Comparison of ENCODE assay signal across 9 mouse cellular contexts in genomic region chr1:45501437-45501836, GRCm38 (mm10). TPM values are rescaled to one million over a fixed set of nuclear protein-coding genes. Genes with fewer than 3 reads are reported as not detected.
DNase-seq lines count a peak whose midpoint lies in the region; ATAC-seq and TF ChIP-seq lines count a peak whose summit lies in the region.
"Had no signal": no experiment of that assay in that cellular context is flagged by ENCODE, and none has a peak within 500 bp of the region (broad histone marks: within the 10 kb centered on the region; RNA-seq: fewer than 3 reads in every experiment).

No protein-coding gene starts in this region.

- H3K36me3 ChIP-seq in embryonic facial prominence, embryonic 13.5 days = peaks cover 11% of the 10 kb centered on the region; the same call in 1 of the 2 replicates
- H3K36me3 ChIP-seq in intestine, embryonic 14.5 days (ENCODE audit: control insufficient read depth, insufficient read depth, low read length) = no peaks in the 10 kb centered on the region
- H3K36me3 ChIP-seq in myocyte (ENCODE audit: control insufficient read depth, insufficient read depth) = peaks cover 7% of the 10 kb centered on the region

- no peak for DNase-seq in layer of hippocampus, adult 2 months (ENCODE audit: low spot score in 2 of 2)
- no peak for DNase-seq in layer of hippocampus, adult 9-11 months
- DNase-seq in intestine, embryonic 14.5 days (ENCODE audit: low spot score) = no peak
- DNase-seq in right cerebral cortex, postnatal 25 days = no peak
- no peak for DNase-seq in left cerebral cortex, postnatal 4 days

- H3K27me3 ChIP-seq in embryonic facial prominence, embryonic 13.5 days = no peaks in the 10 kb centered on the region
- H3K27me3 ChIP-seq in intestine, embryonic 14.5 days (replicated peaks; ENCODE audit: control insufficient read depth, insufficient read depth, low read length) = no peaks in the 10 kb centered on the region
- H3K27me3 ChIP-seq in myocyte (ENCODE audit: control insufficient read depth, insufficient read depth, insufficient read length) = no peaks in the 10 kb centered on the region

- H3K4me2 ChIP-seq in embryonic facial prominence, embryonic 13.5 days = peak overlapping the region; percentile 54
- peak overlapping the region; percentile 61 for H3K4me2 ChIP-seq in intestine, embryonic 14.5 days (ENCODE audit: low read length)
- H3K4me2 ChIP-seq in myocyte (ENCODE audit: low read depth) = peak overlapping the region; percentile 81

- peak overlapping the region; percentile 40 for H3ac ChIP-seq in myocyte (ENCODE audit: control insufficient read depth, insufficient read length)

- no peak for ATAC-seq in embryonic facial prominence, embryonic 13.5 days (ENCODE audit: insufficient number of reproducible peaks, insufficient read depth, low FRiP score, low TSS enrichment, low read depth)
- no peak for ATAC-seq in intestine, embryonic 14.5 days (replicated peaks; ENCODE audit: low FRiP score, low TSS enrichment, low read depth)
- no peak for ATAC-seq in megakaryocyte-erythroid progenitor cell, adult 5-6 weeks (replicated peaks; ENCODE audit: low FRiP score, low TSS enrichment, poor library complexity, severe bottlenecking)

- H3K4me3 ChIP-seq in layer of hippocampus, adult 2 months = peak overlapping the region; percentile 55
- H3K4me3 ChIP-seq in embryonic facial prominence, embryonic 13.5 days = peak overlapping the region; percentile 63
- peak overlapping the region; percentile 71 for H3K4me3 ChIP-seq in intestine, embryonic 14.5 days (ENCODE audit: low read depth, low read length)
- H3K4me3 ChIP-seq in myocyte = peak overlapping the region; percentile 91

- H3K9me3 ChIP-seq in embryonic facial prominence, embryonic 13.5 days = no peaks in the 10 kb centered on the region
- H3K9me3 ChIP-seq in intestine, embryonic 14.5 days (ENCODE audit: control insufficient read depth, low read length) = no peaks in the 10 kb centered on the region

- intact Hi-C loops in left cerebral cortex, postnatal 4 days (cut with DNase I) = no loop called here

- peaks cover 8% of the 10 kb centered on the region for H3K4me1 ChIP-seq in embryonic facial prominence, embryonic 13.5 days
- H3K4me1 ChIP-seq in intestine, embryonic 14.5 days (replicated peaks; ENCODE audit: control insufficient read depth, insufficient read depth, low read length) = peaks cover 11% of the 10 kb centered on the region

- no peak overlapping the region for H3K27ac ChIP-seq in layer of hippocampus, adult 2 months
- peak overlapping the region; percentile 97 for H3K27ac ChIP-seq in embryonic facial prominence, embryonic 13.5 days
- H3K27ac ChIP-seq in intestine, embryonic 14.5 days (ENCODE audit: low read depth) = peak overlapping the region; percentile 97
- H3K27ac ChIP-seq: macrophage had no signal

- TF ChIP-seq CTCF in layer of hippocampus, adult 2 months (conservative IDR thresholded peaks at IDR 0.05) = peak; percentile 67

- peaks cover 64% of the 10 kb centered on the region for H3K79me2 ChIP-seq in myocyte (ENCODE audit: control insufficient read depth, insufficient read depth)

- TF ChIP-seq POLR2A in myocyte (IDR thresholded peaks at IDR 0.05; ENCODE audit: insufficient read length, low read depth) = no peak

- WGBS in embryonic facial prominence, embryonic 13.5 days = 24% methylated on average over 6 of the region's 6 CpGs
- 25% methylated on average over 6 of the region's 6 CpGs for WGBS in intestine, embryonic 14.5 days

- H3K9ac ChIP-seq in embryonic facial prominence, embryonic 13.5 days = peak overlapping the region; percentile 84
- peak overlapping the region; percentile 87 for H3K9ac ChIP-seq in intestine, embryonic 14.5 days (ENCODE audit: low read length)

TF ChIP-seq in myocyte, 11 proteins besides CTCF, POLR2A, EP300 and RAD21:
- TF ChIP-seq USF1 (IDR thresholded peaks at IDR 0.05; ENCODE audit: low read depth) (no peak), SRF (IDR thresholded peaks at IDR 0.05; ENCODE audit: control insufficient read depth, insufficient read length, low read depth) (no peak), E2F4 (IDR thresholded peaks at IDR 0.05; ENCODE audit: insufficient read depth) (no peak), POLR2AphosphoS2 (IDR thresholded peaks at IDR 0.05; ENCODE audit: insufficient read length, low read depth) (no peak), TCF12 (IDR thresholded peaks at IDR 0.05; ENCODE audit: insufficient read depth, poor library complexity, severe bottlenecking) (no peak), CEBPB (IDR thresholded peaks at IDR 0.05; ENCODE audit: insufficient read depth, poor library complexity, severe bottlenecking) (no peak), TCF3 (IDR thresholded peaks at IDR 0.05; ENCODE audit: insufficient read length, low read depth) (no peak), MAX (IDR thresholded peaks at IDR 0.05; ENCODE audit: low read depth) (no peak), MYOD1 (IDR thresholded peaks at IDR 0.05; ENCODE audit: control insufficient read depth in 1 of 3, insufficient read length in 2 of 3, low read depth in 2 of 3) (no peak), REST (IDR thresholded peaks at IDR 0.05; ENCODE audit: insufficient read depth, insufficient read length) (no peak), MYOG (IDR thresholded peaks at IDR 0.05; ENCODE audit: control insufficient read depth in 1 of 3, insufficient read depth in 1 of 3, insufficient read length in 2 of 3, low read depth in 2 of 3) (no peak)

RNA-seq across cellular contexts. Expression of gene Col5a2, which starts 1.6 kb away (rescaled TPM):
- 1 to 10 TPM; 7.4 to 8.4 TPM for total RNA-seq in layer of hippocampus, adult 2 months (2021)
- 125 and 132 TPM in 2 replicates for polyA plus RNA-seq in embryonic facial prominence, embryonic 13.5 days (2015; fragmentation: Nextera tagmentation; extraction: Ambion mirVana)
- polyA plus RNA-seq in intestine, embryonic 14.5 days (2014; fragmentation: Nextera tagmentation; extraction: Ambion mirVana) = 84.8 and 95.3 TPM in 2 replicates
- polyA plus RNA-seq in myocyte (2012; fragmentation: generic; extraction: Trizol) = 115 TPM
- total RNA-seq in megakaryocyte-erythroid progenitor cell, adult 5-6 weeks (2014; fragmentation: Nextera tagmentation) = not detected in 2 replicates
- not detected in 2 replicates for total RNA-seq in megakaryocyte-erythroid progenitor cell, adult 5-6 weeks (2017)
- 10 to 100 TPM; 15.6 to 16.2 TPM for total RNA-seq in left cerebral cortex, postnatal 4 days (2021)

Comparison
In these comparisons a context has a peak if more than half of its experiments do, and no peak if none do; other contexts are left out.
1. RNA of gene Col5a2, which starts 1.6 kb away (total RNA-seq): 15.6 to 16.2 TPM in left cerebral cortex, postnatal 4 days and 7.4 to 8.4 TPM in layer of hippocampus, adult 2 months; not detected in megakaryocyte-erythroid progenitor cell, adult 5-6 weeks; every median in the first group is over 4 times any median in the second.
2. Peak in every context shown above with its lines, with median percentiles within 50 percentile points of each other: H3K4me3 ChIP-seq and H3K4me2 ChIP-seq.